Mouse (Mus musculus) midbrain, postnatal 0 days (tissue): ENCODE results near the gene Tpx2. TPM values are rescaled to one million over a fixed set of nuclear protein-coding genes. Genes with fewer than 3 reads are reported as not detected.

ENCODE experiments used
- ATAC-seq: fragments of 200-750 bp; cut with Nextera tagmentation; 2 replicates; pipeline ENCODE4 v1.8.0; 2017; ENCODE audit warnings: moderate number of reproducible peaks, mild to moderate bottlenecking, moderate TSS enrichment, moderate library complexity; ENCODE audit not compliant: low FRiP score
- DNase-seq: peaks from one replicate; pipeline ENCODE4 v3.0.0-alpha.2; 2015; ENCODE audit warnings: low spot score
- H3K27ac ChIP-seq: fragments of 300-500 bp; sonication (generic); 2 replicates; pipeline ENCODE4 v1.5.1; 2014; ENCODE audit warnings: low read depth, mild to moderate bottlenecking, low read length, mixed read lengths
- H3K27me3 ChIP-seq: fragments of 300-500 bp; sonication (generic); 2 replicates; pipeline ENCODE4 v1.6.1; 2014; ENCODE audit warnings: low read length, control low read depth, mixed read lengths; ENCODE audit not compliant: insufficient read depth
- H3K36me3 ChIP-seq: fragments of 300-500 bp; sonication (generic); 2 replicates; pipeline ENCODE4 v1.6.1; 2014; ENCODE audit warnings: low read length, control low read depth, mixed read lengths; ENCODE audit not compliant: insufficient read depth
- H3K4me1 ChIP-seq: fragments of 300-500 bp; sonication (generic); 2 replicates; pipeline ENCODE4 v1.6.1; 2014; ENCODE audit warnings: mild to moderate bottlenecking, control low read depth, antibody characterized with exemption, low read length, mixed read lengths; ENCODE audit not compliant: insufficient read depth
- H3K4me2 ChIP-seq: fragments of 300-500 bp; sonication (generic); 2 replicates; pipeline ENCODE4 v1.6.1; 2014; ENCODE audit warnings: low read depth, mild to moderate bottlenecking, low read length, mixed read lengths; ENCODE audit not compliant: poor library complexity, severe bottlenecking
- H3K4me3 ChIP-seq: fragments of 300-500 bp; sonication (generic); 2 replicates; pipeline ENCODE4 v1.5.1; 2014; ENCODE audit warnings: low read depth, mild to moderate bottlenecking, low read length, moderate library complexity
- H3K9ac ChIP-seq: fragments of 300-500 bp; sonication (generic); replicated peaks from 2 replicates; pipeline ENCODE4 v1.6.1; 2014; ENCODE audit warnings: mild to moderate bottlenecking, low read length, moderate library complexity, mixed read lengths; ENCODE audit not compliant: poor library complexity, severe bottlenecking
- H3K9me3 ChIP-seq: fragments of 300-500 bp; sonication (generic); 2 replicates; pipeline ENCODE4 v1.6.1; 2016; ENCODE audit warnings: low read length, control low read depth
- CTCF ChIP-seq: IDR thresholded peaks from 2 replicates; pipeline ENCODE4 v1.5.1; 2016; ENCODE audit warnings: antibody characterized with exemption, mild to moderate bottlenecking
- WGBS: fragments of 180-500 bp; shearing (Covaris S2); extraction: QIAGEN DNeasy Blood & Tissue Kit; methylation state at CpG from one replicate; pipeline ENCODE4 v1.1.7; 2014; 5-methylcytosine and 5-hydroxymethylcytosine counted together
- polyA plus RNA-seq: library from polyadenylated mRNA; unstranded; fragments of >200 nt; fragmentation: Nextera tagmentation; extraction: Ambion mirVana; gene quantifications from 2 replicates; pipeline ENCODE4 v1.2.1, GENCODE M21; 2015
- total RNA-seq: library from RNA; depleted of rRNA; stranded (reverse); fragments of >200 nt; gene quantifications from 2 replicates; pipeline ENCODE4 v1.2.3, GENCODE M21; 2014

The Tpx2 gene
- total and polyA plus RNA-seq, 2 experiments from 2014 or later, result 4.7 to 4.8 TPM

- no peak for DNase-seq
- no peaks in the 10 kb centered on the region for H3K36me3 ChIP-seq
- no peak within 1 kb of the TSS for H3K27ac ChIP-seq
- no peak for ATAC-seq
- H3K27me3 ChIP-seq, result peaks cover 18% of the 10 kb centered on the region; the same call in 1 of the 2 replicates
- no peak within 1 kb of the TSS for H3K4me2 ChIP-seq
- H3K4me3 ChIP-seq, result no peak within 1 kb of the TSS
- peaks cover 6% of the 10 kb centered on the region; the same call in 1 of the 2 replicates for H3K4me1 ChIP-seq
- H3K9me3 ChIP-seq, result no peaks in the 10 kb centered on the region
- TF ChIP-seq CTCF, result no peak
- no peak within 1 kb of the TSS for H3K9ac ChIP-seq
- WGBS, result 22% methylated on average over 12 of the region's 12 CpGs
These were observed 63.3 kb downstream of the Tpx2 start, which contains the start of gene Mylk2 for GRCm38 (mm10) chr2:152911031-152911430. Mylk2 (plus strand) TSS chr2:152911352.

- TF ChIP-seq CTCF, result no peak
- no peaks in the 10 kb centered on the region for H3K36me3 ChIP-seq
- 35% methylated on average over 6 of the region's 6 CpGs for WGBS
- no peak overlapping the region for H3K4me3 ChIP-seq
- H3K4me2 ChIP-seq, result no peak overlapping the region
- H3K27ac ChIP-seq, result no peak overlapping the region
- H3K9me3 ChIP-seq, result no peaks in the 10 kb centered on the region
- DNase-seq (no peak), ATAC-seq (no peak)
- peaks cover 18% of the 10 kb centered on the region; the same call in 1 of the 2 replicates for H3K27me3 ChIP-seq
- H3K4me1 ChIP-seq, result peaks cover 6% of the 10 kb centered on the region; the same call in 1 of the 2 replicates
- no peak overlapping the region for H3K9ac ChIP-seq
These were observed 63.7 kb downstream of the Tpx2 start for GRCm38 (mm10) chr2:152911432-152911831.

GRCm38 (mm10) chr2:152913471-152913870 lies 65.7 kb downstream of the Tpx2 start:
- no peak for ATAC-seq
- WGBS, result 36% methylated on average over 7 of the region's 7 CpGs
- no peak for TF ChIP-seq CTCF
- no peak overlapping the region for H3K27ac ChIP-seq
- H3K9me3 ChIP-seq, result no peaks in the 10 kb centered on the region
- H3K27me3 ChIP-seq, result peaks cover 18% of the 10 kb centered on the region; the same call in 1 of the 2 replicates
- no peak overlapping the region for H3K4me3 ChIP-seq
- no peaks in the 10 kb centered on the region for H3K36me3 ChIP-seq
- no peaks in the 10 kb centered on the region for H3K4me1 ChIP-seq
- no peak for DNase-seq
- H3K4me2 ChIP-seq, result no peak overlapping the region
- no peak overlapping the region for H3K9ac ChIP-seq

GRCm38 (mm10) chr2:152914310-152915120 lies 66.8 kb downstream of the Tpx2 start:
- DNase-seq (peak; percentile 94), ATAC-seq (peak; percentile 84)
- Histone ChIP-seq H3K4me2 (peak overlapping the region; percentile 57), H3K9me3 (no peaks in the 10 kb centered on the region), H3K36me3 (no peaks in the 10 kb centered on the region), H3K27me3 (peaks cover 18% of the 10 kb centered on the region; the same call in 1 of the 2 replicates), H3K9ac (peak overlapping the region; percentile 40), H3K4me3 (peak overlapping the region; percentile 23; the same call in 1 of the 2 replicates), H3K27ac (no peak overlapping the region), H3K4me1 (no peaks in the 10 kb centered on the region)
- 4% methylated on average over 13 of the region's 18 CpGs for WGBS
- TF ChIP-seq CTCF, result peak; percentile 99

GRCm38 (mm10) chr2:152915453-152915852 lies 67.7 kb downstream of the Tpx2 start:
- no peak for DNase-seq
- no peak for TF ChIP-seq CTCF
- Histone ChIP-seq H3K27me3 (peaks cover 16% of the 10 kb centered on the region; the same call in 1 of the 2 replicates), H3K4me3 (no peak overlapping the region), H3K27ac (no peak overlapping the region), H3K4me2 (no peak overlapping the region), H3K9me3 (no peaks in the 10 kb centered on the region), H3K9ac (no peak overlapping the region), H3K4me1 (no peaks in the 10 kb centered on the region), H3K36me3 (no peaks in the 10 kb centered on the region)
- ATAC-seq, result no peak
- 66% methylated on average over 4 of the region's 4 CpGs for WGBS

- H3K4me3 ChIP-seq, result no peak overlapping the region
- no peaks in the 10 kb centered on the region for H3K9me3 ChIP-seq
- no peak overlapping the region for H3K9ac ChIP-seq
- H3K27ac ChIP-seq, result no peak overlapping the region
- DNase-seq, result no peak
- no peak for ATAC-seq
- no peaks in the 10 kb centered on the region for H3K36me3 ChIP-seq
- TF ChIP-seq CTCF, result no peak
- WGBS, result 64% methylated on average over 5 of the region's 5 CpGs
- H3K27me3 ChIP-seq, result peaks cover 10% of the 10 kb centered on the region; the same call in 1 of the 2 replicates
- no peak overlapping the region for H3K4me2 ChIP-seq
- H3K4me1 ChIP-seq, result no peaks in the 10 kb centered on the region
These were observed 68.3 kb downstream of the Tpx2 start for GRCm38 (mm10) chr2:152916111-152916510.
